Mouse (Mus musculus) kidney, postnatal 36 days (tissue): Measurements from ENCODE around the gene Odc1.
"Not testable (repeated sequence)": the region's sequence is repeated elsewhere in the genome, so short reads cannot be mapped to it uniquely, and the experiment has no call there.

Experiments
- DNase-seq, 2 experiments: peaks; one replicate each; pipeline ENCODE4 v3.0.0; 2021 to 2022; ENCODE audit warnings: mixed read lengths in 2 of 2

The Odc1 gene

DNA sequence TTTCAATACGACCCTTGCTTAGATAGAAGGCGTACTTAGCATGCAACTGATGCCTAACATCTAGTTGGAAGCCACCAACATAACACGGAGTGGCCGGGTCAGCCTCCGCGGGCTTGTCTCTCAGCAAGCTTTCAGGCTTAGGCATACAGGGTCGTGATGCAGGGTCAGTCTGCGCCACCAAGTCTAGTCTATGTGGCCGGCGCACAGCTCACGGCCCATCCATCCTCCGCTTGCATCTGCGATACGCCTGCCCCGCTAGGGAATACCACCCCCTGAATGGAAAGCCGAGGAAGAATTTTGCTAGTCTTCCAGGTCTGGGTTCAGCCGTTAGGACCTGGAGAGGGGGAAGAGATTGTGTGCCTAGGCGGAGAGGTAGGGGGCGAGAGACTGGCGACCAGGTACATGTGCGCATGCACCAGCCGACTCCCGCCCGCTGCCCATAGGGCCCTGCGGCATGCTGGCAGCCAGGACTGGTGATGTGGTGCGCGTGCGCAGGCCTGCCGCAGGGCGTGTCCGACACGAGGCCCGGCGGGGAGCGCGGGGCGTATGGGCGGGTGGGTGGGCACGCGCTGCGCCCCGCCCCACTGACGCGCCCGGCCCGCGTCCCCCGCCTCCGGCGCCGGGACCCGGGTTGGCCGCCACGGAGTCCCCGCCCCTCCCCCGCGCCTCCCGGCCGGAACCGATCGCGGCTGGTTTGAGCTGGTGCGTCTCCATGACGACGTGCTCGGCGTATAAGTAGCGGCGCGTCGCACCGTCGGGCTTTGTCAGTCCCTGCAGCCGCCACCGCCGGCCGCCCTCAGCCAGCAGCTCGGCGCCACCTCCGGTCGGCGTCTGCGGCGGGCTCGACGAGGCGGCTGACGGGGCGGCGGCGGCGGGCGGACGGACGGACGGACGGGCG is at the start of gene Odc1:
Odc1 (plus strand) TSS at position 586 of the 898 bp plus-strand sequence.
- peak; percentile 98 to 99 for DNase-seq

DNA sequence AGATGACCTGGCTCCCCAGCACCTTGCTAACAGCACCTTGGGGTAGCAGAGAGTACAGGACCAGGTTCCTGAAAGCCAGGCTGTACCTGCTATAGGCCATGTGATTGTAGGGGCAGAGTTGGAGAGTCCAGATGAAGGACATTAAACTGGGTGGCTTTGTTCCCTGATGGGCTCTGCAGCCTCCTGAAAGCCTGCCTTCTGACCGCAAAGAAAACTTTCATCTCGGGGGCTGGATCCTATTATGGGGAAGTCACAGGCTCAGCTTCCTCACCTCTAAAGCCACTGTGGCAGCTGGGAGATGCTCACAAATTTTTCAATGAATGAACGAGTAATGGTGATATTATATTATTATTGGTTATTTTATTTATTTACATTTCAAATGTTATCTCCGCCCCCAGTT is 49.8 kb upstream of the Odc1 start:
- no peak for DNase-seq

DNA sequence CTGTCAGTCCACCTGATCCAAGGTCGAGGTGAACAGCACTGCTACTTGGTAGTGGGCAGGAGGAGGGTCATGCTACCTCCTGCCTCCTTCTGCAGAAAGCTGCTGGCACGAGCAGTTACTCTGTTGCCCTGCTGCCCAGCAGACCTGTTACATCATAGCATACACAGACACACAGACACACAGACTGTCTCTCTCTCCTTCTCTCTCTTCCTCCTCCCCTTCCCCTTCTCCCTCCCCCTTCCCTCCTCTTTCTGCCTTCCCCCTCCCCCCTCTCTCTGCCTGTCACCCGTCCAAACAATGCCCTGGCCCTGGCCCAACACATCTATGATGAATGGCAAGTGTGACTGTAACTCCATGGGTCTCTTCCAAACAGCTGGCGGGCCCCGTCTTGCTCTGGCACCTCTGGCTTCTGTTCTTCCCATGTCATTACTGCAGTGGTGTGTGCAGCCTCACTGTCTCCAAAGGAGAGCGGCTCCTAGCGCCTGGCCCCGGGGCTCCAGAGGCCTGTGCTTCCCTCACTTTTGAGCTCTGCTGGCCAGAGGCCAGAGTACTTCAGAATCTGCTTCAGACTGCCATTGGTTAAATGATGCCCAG is 48.6 kb upstream of the Odc1 start:
- peak; percentile 70 to 72 for DNase-seq

DNA sequence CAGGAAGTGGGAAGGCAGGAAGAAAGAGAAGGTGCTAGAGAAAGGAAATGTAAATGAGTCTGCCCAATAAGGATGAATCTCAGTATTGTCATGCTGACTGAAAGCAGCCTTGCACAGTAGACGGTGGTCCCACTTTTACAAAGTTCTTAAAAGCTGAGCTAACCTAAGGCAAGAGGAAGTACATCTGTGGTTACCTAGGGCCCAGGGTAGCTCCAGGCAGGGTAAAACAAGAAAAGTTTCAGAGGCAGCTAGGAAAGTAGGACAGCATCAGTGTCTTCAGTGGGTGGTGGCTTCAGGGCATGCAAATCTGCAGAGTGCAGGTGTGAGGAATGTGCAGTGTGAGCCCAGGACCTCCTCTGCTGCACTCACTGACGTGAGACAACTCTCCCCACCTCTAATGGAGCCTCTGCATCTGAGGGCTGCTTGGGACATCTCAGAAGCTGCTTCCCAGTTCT is 38.9 kb upstream of the Odc1 start:
- no peak for DNase-seq

DNA sequence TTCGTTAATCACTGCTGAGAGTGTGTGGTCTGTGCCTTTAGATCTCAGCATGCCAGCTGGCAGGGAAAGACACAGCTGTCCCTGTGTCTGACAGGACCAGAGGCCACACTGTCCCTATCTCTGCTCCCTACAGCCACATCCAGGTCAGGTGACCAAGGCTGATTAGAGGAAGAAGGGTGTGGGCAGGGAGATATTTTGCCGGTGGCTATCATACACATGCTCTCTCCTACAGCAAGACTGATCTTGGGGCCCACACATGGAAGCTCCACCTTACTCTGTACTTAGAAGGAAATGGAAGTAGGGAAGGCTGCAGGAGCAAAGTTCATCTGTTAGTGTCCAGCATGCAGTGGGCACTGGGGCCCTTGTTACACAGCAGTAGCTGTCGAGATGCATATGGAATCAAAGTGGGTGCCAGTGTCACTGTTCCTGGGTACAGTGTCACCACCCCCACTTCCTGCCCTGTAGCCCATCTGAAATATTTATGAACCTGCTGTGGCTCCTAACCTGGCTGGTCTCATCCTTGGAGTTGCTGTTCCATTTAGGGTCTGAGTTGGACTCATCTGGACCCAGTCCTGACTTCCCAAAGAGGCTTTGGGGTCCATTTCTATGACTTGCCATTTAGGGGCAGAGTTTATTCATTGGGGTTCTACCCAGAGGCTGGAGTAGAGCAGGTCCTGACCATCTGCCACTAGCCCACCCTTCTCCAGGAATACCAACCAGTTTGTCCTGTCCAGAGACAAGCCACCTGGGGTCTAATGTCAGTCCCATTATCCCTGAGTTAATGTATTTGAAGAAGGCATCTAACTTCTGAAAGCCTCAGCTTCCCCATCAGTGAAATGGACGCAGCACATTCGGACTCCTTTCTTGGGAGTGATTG is 38.2 kb upstream of the Odc1 start:
- no peak for DNase-seq

DNA sequence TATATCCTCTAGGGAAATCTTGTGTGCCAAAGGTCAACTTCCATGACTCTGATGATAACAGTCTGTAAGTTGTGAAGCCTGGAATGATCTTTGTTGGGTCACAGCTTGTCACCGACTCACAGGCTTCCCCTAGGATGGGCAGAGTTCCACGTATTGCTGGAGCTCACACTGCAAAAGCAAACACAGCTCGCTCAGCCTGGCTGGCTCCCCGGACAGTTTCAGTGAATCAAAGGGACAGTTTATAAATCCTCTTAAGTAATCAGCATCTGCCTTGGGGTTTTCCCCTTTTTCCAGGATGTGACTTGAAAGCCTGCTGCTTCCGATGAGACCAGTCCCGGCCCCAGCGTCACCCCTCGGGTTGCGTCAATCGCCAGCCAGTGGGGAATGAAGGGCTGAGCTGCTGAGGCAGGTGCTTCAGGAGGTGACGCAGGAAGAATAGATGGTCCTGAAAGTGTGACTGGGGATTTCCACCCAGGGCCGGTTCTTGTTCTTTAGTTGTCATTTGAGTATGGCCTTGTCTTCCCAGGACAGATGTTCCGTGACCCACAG is 37.5 kb upstream of the Odc1 start:
- peak; percentile 49 to 57 for DNase-seq

DNA sequence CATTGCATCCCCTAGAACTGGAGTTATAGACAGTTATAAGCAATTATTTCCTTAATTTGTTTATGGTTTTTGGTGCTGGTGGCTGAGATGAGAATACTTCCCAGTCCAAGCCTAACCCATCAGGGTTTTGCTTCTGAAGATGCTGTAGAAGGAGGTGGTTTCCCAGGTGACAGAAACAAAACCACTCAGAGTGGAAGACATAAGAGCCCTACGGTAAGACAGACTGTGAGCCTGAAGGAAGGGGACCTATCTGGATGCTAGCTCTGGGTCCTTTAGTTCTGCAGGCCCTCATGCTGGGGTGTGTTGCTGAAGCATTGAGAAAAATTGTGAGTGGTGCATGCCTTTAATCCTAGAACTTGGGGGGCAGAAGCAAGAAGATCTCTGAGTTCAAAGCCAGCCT is 35.3 kb upstream of the Odc1 start:
- DNase-seq: no peak

DNA sequence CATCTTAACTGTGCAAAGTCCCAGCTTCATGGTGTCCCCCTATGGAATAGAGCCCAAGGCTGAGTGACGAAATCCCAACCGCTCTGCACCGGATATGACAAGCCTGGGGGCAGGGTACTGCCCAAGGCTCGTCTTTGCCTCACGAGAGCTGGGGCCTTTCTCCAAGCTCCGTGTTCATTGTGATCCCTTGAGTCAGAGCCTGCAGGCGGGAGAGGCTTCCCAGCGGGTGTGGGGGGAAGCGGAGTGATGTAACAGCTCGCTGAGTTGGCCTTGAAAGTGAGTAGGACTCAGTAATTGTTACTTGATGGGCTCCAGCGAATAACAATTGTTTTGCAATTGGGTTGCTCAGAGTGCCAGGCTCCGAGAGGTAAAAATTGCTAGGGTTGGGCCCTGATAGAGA is 34.4 kb upstream of the Odc1 start:
- no peak for DNase-seq

DNA sequence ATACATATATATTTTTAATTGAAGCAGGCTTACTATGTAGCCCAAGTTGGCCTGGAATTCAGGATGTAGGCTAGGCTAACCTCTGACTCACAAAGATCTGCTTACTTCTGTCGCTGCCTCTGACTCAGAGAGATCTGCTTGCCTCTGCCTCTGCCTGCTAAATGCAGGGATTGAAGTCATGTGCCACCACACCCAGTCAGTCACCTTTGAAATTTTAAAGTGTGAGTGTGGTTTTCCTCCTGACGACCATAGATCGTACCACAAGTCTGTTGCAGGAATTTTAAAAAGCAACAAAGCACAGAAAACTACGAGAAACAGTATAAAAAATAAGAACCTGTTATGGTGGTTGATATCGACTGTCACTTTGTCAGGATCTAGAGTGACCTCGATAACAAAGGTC is 33.6 kb upstream of the Odc1 start:
- no peak for DNase-seq

DNA sequence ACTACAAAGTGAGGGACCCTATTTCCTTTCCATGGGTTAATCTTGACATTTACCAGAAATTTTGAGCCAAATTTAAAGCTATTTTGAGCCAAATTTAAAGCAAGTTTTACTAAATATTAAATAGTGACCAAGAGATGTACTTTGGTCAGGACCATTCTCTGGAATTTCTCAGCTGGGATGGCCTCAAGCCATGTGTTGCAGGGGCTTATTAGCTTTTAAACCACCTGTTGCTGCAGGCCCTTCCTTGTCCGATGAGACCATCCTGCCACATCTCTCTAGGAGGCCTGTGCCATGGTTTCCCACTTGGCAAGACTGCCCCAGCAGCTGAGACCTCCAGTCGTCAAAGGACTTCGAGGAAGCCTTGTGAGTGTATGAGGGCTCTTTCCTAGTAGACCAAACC is 15.4 kb upstream of the Odc1 start:
- DNase-seq: peak in 1 of 2 experiments; percentile 38

DNA sequence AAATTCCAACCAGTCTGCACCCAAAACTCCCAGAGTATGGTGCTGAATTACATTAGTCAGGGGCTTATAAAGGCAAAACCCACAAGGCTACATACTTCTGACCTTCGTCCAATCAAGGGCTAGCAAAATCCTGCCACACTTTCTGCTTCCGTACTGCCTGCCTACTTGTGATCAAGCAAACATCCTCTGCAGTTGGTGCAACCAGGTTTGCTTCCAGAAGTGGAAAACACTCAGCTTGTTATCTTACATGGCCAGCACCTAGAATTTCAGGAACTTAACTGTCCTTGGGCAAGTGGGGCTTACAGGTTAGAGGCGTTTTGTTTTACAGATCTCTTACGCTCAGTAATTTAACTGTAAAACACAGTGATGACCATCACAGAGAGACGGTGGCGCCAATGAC is 14.9 kb upstream of the Odc1 start:
- no peak for DNase-seq

DNA sequence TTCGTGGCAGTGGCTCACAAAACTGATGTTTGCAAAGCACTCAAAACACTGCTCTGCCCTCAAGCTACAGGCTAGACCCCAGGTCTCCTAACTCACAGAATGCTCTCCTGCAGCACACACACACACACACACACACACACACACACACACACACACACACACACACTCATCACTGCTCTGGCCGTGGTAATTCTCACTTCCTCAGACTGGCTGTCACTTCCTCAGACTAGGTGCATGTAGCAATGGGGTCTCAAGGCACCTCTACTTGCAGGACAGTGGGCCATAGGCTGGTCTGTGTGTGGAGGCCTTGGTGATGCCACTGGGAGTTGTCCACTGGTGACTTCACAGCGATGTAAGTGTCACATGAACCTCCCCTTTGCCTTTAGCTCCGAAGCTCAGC is 13.8 kb upstream of the Odc1 start:
- DNase-seq: no peak

DNA sequence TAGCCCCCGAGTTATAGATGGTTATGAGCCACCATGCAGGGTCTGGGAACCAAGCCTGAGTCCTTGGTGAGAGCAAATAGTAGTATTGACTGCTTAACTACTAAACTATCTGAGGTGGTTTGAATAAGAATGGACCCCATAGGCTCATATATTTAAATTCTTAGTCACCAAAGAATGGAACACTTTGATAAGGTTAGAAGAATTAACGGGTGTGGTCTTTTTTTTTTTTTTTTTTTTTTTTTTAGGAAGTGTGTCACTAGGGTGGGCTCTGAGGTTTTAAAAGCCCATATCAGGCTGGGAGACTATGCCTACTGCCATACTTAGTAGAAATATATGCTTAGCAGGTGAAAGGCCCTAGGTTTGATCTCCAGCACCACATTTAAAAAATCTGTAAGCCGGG is 8.4 kb upstream of the Odc1 start:
- no peak for DNase-seq

DNA sequence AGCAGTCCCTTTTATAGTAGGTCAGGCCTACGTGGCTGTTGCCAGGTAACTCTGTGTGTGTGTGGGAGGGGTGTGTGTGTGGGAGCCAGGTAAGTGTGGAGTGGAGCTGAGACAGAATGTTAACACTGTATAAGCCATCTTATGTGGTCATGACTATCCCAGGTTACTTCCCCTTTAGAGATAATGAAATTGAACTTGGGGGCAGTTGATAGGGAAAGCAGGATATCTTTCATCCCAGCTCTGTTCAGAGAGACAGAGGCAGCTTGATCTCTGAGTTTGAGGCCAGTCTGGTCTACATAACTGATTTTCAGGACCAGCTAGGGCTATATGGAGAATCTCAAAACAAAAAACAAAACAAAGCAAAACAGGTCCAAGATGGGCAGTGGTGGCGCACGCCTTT is 7.4 kb upstream of the Odc1 start:
- no peak for DNase-seq

DNA sequence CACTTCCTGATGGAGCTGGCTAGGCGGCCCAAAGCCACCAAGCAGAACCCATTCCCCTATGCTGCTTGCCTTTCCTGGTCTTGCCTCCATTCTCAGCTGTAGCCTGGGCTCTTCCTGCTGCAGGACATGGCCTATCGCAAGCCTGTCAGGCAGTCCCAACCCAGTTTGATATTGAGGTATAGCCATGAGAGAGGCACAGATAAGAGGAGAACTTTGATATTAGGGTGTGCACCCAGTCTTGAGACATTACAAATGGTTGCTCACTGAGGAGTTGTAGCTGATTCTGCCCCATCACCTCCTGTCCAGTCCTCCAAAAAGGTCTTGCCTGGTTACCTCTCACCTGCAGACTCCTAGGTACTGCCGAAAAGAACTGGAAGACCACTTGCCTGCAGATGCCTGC is 6.5 kb upstream of the Odc1 start:
- no peak for DNase-seq

DNA sequence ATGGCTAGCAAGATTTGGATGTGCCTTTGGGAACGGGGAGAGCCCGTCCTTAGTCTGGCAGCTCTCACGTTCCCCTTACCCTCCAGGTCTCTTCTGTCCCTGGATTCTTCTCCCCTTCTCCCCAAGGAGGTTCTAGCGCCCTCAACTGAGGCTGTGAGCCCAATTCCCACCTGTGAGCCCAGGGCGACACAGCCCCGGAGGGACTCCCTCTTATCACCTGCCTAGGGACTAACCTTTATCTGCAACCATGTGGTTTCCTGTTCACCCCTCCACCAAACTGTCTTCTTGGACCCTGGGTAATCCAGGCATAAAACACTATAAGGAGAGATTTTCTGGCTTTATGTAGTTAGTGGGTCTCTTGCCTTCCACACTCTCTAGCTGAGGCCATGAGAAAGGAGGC is 5.6 kb upstream of the Odc1 start:
- no peak for DNase-seq

DNA sequence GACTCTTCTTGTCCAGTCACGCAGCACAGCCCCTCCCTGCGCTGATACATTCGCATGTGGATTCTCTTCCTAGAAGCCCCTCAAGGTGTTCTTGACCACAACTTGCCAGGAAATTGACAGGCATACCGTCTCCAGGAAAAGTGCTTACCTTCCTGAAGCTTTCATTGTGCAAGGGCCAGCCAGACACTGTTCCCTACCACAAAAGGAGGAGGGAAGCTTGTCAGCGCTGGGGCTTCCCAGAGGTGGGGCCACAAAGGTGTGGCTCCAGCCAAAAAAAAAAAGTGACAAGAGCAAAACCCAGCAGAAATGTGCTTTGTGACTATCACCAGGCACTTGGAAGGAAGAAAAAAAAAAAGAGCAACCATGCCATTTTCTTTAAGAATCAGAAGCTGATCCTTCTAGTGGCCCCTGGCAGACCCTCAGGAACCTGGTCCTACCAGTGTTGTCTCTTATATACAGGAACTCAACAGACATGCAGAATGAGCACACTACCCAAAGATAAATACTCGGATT is 4.5 kb upstream of the Odc1 start:
- no peak for DNase-seq

DNA sequence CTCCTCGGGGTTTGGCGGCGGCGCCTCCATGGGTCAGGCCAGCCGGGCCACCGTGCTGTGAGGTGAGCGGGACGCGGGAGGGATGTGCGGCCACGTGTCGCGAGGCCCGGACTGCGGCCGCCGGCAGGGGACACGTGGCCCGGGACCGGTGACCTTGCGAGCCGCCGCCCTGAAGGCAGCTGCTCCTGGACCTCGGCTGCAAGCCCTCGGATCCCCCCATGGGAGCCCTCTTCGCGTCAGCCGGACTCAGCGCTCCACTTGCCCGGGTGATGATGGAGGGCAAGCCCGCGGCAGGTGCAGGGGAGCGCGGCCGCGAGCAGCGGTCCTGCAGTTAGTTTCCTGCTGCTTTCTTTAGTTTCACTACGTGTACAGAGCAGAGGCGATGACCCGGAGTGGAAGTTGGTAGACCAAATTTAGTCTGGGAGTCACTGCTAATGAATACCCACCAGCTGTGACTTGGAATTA is 545 bp downstream of the Odc1 start:
- peak; percentile 18 to 70 for DNase-seq

DNA sequence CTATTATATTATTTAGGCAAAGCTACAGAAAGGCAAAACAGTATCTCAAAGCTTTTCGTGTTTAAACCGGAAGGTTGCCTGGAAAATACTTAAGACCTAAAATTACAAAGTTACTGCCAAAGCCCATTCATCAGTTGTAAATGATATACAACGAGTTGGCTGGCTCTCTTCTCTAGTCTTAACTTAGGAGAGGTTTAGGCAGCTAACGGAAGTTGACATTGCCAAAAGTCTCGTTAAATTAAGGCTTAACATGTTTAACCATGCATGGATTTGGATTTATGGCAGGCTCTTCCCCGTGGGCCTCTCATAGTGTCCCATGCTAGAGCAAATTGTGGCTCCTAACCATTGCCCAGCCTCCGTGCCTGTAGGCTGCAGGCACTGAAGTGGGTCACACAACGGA is 1.3 kb downstream of the Odc1 start:
- DNase-seq: peak; percentile 20 to 29

DNA sequence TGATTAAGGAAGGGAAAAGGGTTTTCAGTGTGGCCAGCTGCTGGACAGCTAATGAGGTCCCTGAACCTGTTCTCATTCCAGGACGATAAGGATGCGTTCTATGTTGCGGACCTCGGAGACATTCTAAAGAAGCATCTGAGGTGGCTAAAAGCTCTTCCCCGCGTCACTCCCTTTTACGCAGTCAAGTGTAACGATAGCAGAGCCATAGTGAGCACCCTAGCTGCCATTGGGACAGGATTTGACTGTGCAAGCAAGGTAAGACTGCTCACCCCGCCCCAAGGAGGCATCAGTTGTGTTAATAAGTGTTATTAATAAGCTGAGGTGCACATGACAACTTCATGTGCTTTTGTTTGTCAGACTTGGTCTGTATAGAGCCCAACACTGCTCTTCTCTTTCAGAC is 3.0 kb downstream of the Odc1 start:
- DNase-seq: not testable (repeated sequence)

DNA sequence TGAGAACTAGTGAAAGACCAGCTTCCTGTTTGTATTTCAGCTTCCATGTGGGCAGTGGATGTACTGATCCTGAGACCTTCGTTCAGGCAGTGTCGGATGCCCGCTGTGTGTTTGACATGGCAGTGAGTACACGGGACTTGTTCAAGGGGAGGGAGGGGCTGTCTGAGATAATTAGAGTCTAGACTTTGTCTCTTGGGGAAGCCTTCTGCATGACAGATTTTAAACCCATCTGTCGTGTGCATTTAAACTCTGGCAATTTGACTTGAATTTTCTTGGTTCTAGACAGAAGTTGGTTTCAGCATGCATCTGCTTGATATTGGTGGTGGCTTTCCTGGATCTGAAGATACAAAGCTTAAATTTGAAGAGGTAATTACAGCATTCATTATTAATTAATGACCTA is 3.9 kb downstream of the Odc1 start:
- DNase-seq: no peak

DNA sequence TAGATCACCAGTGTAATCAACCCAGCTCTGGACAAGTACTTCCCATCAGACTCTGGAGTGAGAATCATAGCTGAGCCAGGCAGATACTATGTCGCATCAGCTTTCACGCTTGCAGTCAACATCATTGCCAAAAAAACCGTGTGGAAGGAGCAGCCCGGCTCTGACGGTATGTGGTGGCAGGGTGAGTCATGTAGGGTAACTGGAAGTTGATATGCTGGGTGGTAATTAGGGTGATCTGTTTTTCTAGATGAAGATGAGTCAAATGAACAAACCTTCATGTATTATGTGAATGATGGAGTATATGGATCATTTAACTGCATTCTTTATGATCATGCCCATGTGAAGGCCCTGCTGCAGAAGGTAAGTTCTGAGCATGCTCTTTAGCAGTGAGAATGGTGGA is 4.8 kb downstream of the Odc1 start:
- not testable (repeated sequence) for DNase-seq
